Mouse (Mus musculus): ENCODE results near the gene Wdr70.

DNA sequence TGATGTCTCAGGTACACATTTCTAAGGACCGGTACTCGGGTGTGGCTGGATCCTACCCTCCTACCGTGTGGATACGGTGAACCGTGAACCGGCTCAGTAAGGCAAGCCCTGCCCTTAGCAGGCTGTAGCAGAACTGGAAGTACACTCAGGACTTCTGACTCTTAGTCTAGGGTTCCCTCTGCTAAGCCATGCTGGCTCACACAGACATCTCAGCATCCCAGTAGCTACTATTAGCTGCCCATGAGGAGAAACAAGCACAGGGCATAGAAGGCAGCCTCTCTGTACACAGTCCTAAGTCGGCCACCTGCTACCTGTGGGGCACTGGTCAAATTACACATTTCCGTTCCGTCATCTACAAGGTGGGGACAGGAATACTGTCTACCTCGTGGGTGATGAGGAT, 220.1 kb downstream of the Wdr70 start:
- TF ChIP-seq CTCF (conservative IDR thresholded peaks at IDR 0.05; ENCODE audit: low read length), result no peak
- no peak for TF ChIP-seq NANOG (IDR thresholded peaks at IDR 0.05; ENCODE audit: borderline replicate concordance, low read length)

Measured in E14TG2a.4 (cell line).